Mouse (Mus musculus) ES-E14 (cell line): ENCODE data around the gene Pacsin2. TPM values are rescaled to one million over a fixed set of nuclear protein-coding genes. Genes with fewer than 3 reads are reported as not detected.

ENCODE experiments used
- DNase-seq: peaks from one replicate; pipeline ENCODE4 v3.0.0-alpha.2; 2013; ENCODE audit warnings: low read depth, low spot score
- H3K27ac ChIP-seq: 2 replicates; pipeline ENCODE4 v1.5.1; 2012; ENCODE audit warnings: low read depth, mild to moderate bottlenecking, low read length, moderate library complexity, mixed read lengths; ENCODE audit not compliant: poor library complexity, insufficient read depth, severe bottlenecking
- H3K36me3 ChIP-seq: 2 replicates; pipeline ENCODE4 v1.6.1; 2012; ENCODE audit warnings: mild to moderate bottlenecking, low read length, moderate library complexity, mixed read lengths; ENCODE audit not compliant: control insufficient read depth, poor library complexity, insufficient read depth, severe bottlenecking
- H3K4me1 ChIP-seq, 2 experiments: fragments of 150-350 bp in 1 of 2; sonication (generic) in 1 of 2; 2 replicates each; pipeline ENCODE4 v1.6.1; 2012; ENCODE audit warnings: low read length in 2 of 2, mild to moderate bottlenecking in 1 of 2, mixed read lengths in 1 of 2; ENCODE audit not compliant: control insufficient read depth in 2 of 2, insufficient read depth in 2 of 2, poor library complexity in 1 of 2
- H3K4me3 ChIP-seq, 2 experiments: fragments of 150-350 bp in 1 of 2; sonication (generic) in 1 of 2; 2 replicates each; pipeline ENCODE4 v1.5.1; 2012; ENCODE audit warnings: low read length in 2 of 2, low read depth in 1 of 2, mild to moderate bottlenecking in 1 of 2, mixed read lengths in 1 of 2; ENCODE audit not compliant: insufficient read depth in 1 of 2, poor library complexity in 1 of 2, severe bottlenecking in 1 of 2
- H3K9ac ChIP-seq: 2 replicates; pipeline ENCODE4 v1.6.1; 2012; ENCODE audit warnings: low read depth, mild to moderate bottlenecking, low read length, mixed read lengths; ENCODE audit not compliant: poor library complexity, insufficient read depth, severe bottlenecking
- H3K9me3 ChIP-seq: fragments of 150-350 bp; sonication (generic); 2 replicates; pipeline ENCODE4 v1.6.1; 2012; ENCODE audit warnings: low read depth, mild to moderate bottlenecking, low read length; ENCODE audit not compliant: control insufficient read depth, insufficient read depth
- CHD2 ChIP-seq: IDR thresholded peaks from 2 replicates; pipeline ENCODE4 v1.6.1; 2014; ENCODE audit warnings: mild to moderate bottlenecking, low read depth, low read length, inconsistent platforms
- HCFC1 ChIP-seq: IDR thresholded peaks from 2 replicates; pipeline ENCODE4 v1.6.1; 2012; ENCODE audit warnings: low read length, inconsistent platforms, borderline replicate concordance; ENCODE audit not compliant: insufficient read depth
- MAFK ChIP-seq: IDR thresholded peaks from 2 replicates; pipeline ENCODE4 v1.6.1; 2014; ENCODE audit warnings: mild to moderate bottlenecking, low read depth, low read length, inconsistent platforms; ENCODE audit not compliant: insufficient read depth
- ZC3H11A ChIP-seq: IDR thresholded peaks from 2 replicates; pipeline ENCODE4 v1.6.1; 2012; ENCODE audit warnings: low read depth, mild to moderate bottlenecking, inconsistent platforms, low read length, borderline replicate concordance
- ZNF384 ChIP-seq: IDR thresholded peaks from 2 replicates; pipeline ENCODE4 v1.6.1; 2012; ENCODE audit warnings: low read depth, low read length, inconsistent platforms
- in situ Hi-C, 2 experiments: fragments of 600-800 bp; cut with MboI; formaldehyde crosslinking; loops; one replicate each; pipeline ENCODE4 v1.15.1; 2025; ENCODE audit warnings: low sequenced_read_pairs in 2 of 2, inconsistent platforms in 1 of 2; ENCODE audit not compliant: unreplicated experiment in 2 of 2
- total RNA-seq: library from RNA; depleted of rRNA; stranded (reverse); fragments of 300-350 nt; gene quantifications from 2 replicates; pipeline ENCODE4 v1.2.3, GENCODE M21; 2012

Gene Pacsin2
- total RNA-seq, 1 experiment, result 67.7 TPM

- no peak for TF ChIP-seq MAFK
- no peak for TF ChIP-seq ZC3H11A
- no peak for TF ChIP-seq HCFC1
- TF ChIP-seq CHD2, result no peak
- TF ChIP-seq ZNF384, result no peak
- Histone ChIP-seq H3K9ac (no peak overlapping the region), H3K4me3 (no peak overlapping the region), H3K36me3 (no peaks in the 10 kb centered on the region), H3K4me1 (peaks cover 4 to 9% of the 10 kb centered on the region in 2 experiments; a peak in 3 of 4 replicates), H3K27ac (no peak overlapping the region), H3K9me3 (no peaks in the 10 kb centered on the region)
- DNase-seq, result no peak
- in situ Hi-C loops, result no loop called here
Observed at GRCm38 (mm10) chr15:83435324-83436090, 28.9 kb downstream of the Pacsin2 start.

GRCm38 (mm10) chr15:83434692-83435091 lies 29.7 kb downstream of the Pacsin2 start:
- Histone ChIP-seq H3K9me3 (no peaks in the 10 kb centered on the region), H3K9ac (no peak overlapping the region), H3K36me3 (no peaks in the 10 kb centered on the region), H3K4me3 (no peak overlapping the region), H3K27ac (no peak overlapping the region), H3K4me1 (peaks cover 4 to 9% of the 10 kb centered on the region in 2 experiments; a peak in 3 of 4 replicates)
- DNase-seq, result no peak
- TF ChIP-seq HCFC1, result no peak
- TF ChIP-seq CHD2, result no peak
- TF ChIP-seq ZNF384, result no peak
- TF ChIP-seq ZC3H11A, result no peak
- no peak for TF ChIP-seq MAFK
- in situ Hi-C loops, result no loop called here

- Histone ChIP-seq H3K36me3 (no peaks in the 10 kb centered on the region), H3K9me3 (no peaks in the 10 kb centered on the region), H3K4me3 (no peak overlapping the region), H3K27ac (no peak overlapping the region; the same call in 1 of the 2 replicates), H3K9ac (no peak overlapping the region), H3K4me1 (peaks cover 4 to 11% of the 10 kb centered on the region in 2 experiments; a peak in 3 of 4 replicates)
- DNase-seq, result no peak
- in situ Hi-C loops, result no loop called here
- no peak for TF ChIP-seq HCFC1
Observed at GRCm38 (mm10) chr15:83433344-83433743, 31.1 kb downstream of the Pacsin2 start.

GRCm38 (mm10) chr15:83432231-83433031 lies 32.0 kb downstream of the Pacsin2 start:
- Histone ChIP-seq H3K27ac (peak overlapping the region; percentile 27; the same call in 1 of the 2 replicates), H3K9ac (0 out of 2 replicates have a peak overlapping the region, but pooled peaks have one; percentile 14)

More at GRCm38 (mm10) chr15:83432231-83433031, 32.0 kb downstream of the Pacsin2 start:
- Histone ChIP-seq H3K4me3 (peak overlapping the region; percentile 10 to 22; a peak in 3 of 4 replicates), H3K9me3 (no peaks in the 10 kb centered on the region), H3K4me1 (peaks cover 4 to 11% of the 10 kb centered on the region in 2 experiments; a peak in 3 of 4 replicates), H3K36me3 (no peaks in the 10 kb centered on the region)
- TF ChIP-seq HCFC1, result no peak
- TF ChIP-seq CHD2, result no peak
- TF ChIP-seq MAFK, result no peak
- no peak for TF ChIP-seq ZNF384
- no peak for TF ChIP-seq ZC3H11A
- in situ Hi-C loops, result no loop called here
- no peak for DNase-seq
